Mouse (Mus musculus): ENCODE data around the gene Crocc2. TPM values are rescaled to one million over a fixed set of nuclear protein-coding genes. Genes with fewer than 3 reads are reported as not detected.

The Crocc2 gene
- total and polyA plus RNA-seq, 3 experiments = not detected

DNA sequence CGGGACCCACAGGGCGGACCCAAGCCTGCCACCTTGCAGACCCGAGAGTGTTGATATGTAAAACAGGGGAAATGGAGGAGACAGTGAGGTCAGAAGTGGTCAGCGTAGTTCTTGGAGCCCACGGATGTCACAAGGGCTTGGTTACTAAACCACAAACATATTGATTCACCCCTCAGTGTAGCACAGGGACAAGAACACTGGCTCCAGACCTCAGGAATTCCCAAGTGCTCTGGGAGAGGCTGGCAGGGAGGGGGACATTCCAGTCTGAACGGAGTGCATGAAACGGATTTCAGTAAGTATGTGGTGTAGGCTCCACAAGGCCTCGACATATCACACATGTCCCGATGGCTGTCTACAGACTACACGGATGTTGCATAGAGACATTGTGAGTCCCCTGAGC, 6.6 kb upstream of the Crocc2 start:
- H3K27ac ChIP-seq (ENCODE audit: insufficient read depth, low read depth) = no peak overlapping the region
- TF ChIP-seq HCFC1 (IDR thresholded peaks at IDR 0.05; ENCODE audit: low read depth, low read length) = no peak
- TF ChIP-seq KAT2A (IDR thresholded peaks at IDR 0.05; ENCODE audit: insufficient replicate concordance, low read length) = no peak
- TF ChIP-seq ZMIZ1 (IDR thresholded peaks at IDR 0.05; ENCODE audit: low read depth, low read length) = no peak
- TF ChIP-seq MEF2A (IDR thresholded peaks at IDR 0.05; ENCODE audit: borderline replicate concordance, low read depth, low read length) = no peak
- no peak for TF ChIP-seq USF1 (IDR thresholded peaks at IDR 0.05; ENCODE audit: low read depth, low read length)
- TF ChIP-seq MAZ (IDR thresholded peaks at IDR 0.05; ENCODE audit: low read depth, low read length) = no peak
- no peak for TF ChIP-seq POLR2AphosphoS2 (IDR thresholded peaks at IDR 0.05; ENCODE audit: low read depth, low read length)
- TF ChIP-seq E2F4 (IDR thresholded peaks at IDR 0.05; ENCODE audit: insufficient replicate concordance, low read depth, low read length) = no peak
- no peak for TF ChIP-seq MAX (IDR thresholded peaks at IDR 0.05; ENCODE audit: low read length)
- TF ChIP-seq GABPA (IDR thresholded peaks at IDR 0.05; ENCODE audit: insufficient replicate concordance, low read depth, low read length) = no peak
- no peak for TF ChIP-seq MAFK (IDR thresholded peaks at IDR 0.05; ENCODE audit: insufficient replicate concordance, low read length)
- no peak for TF ChIP-seq MXI1 (IDR thresholded peaks at IDR 0.05; ENCODE audit: low read depth, low read length)
- TF ChIP-seq PAX5 (IDR thresholded peaks at IDR 0.05; ENCODE audit: low read length) = no peak
- no peak for TF ChIP-seq NELFE (IDR thresholded peaks at IDR 0.05; ENCODE audit: low read depth, low read length)
- no peak for TF ChIP-seq BHLHE40 (IDR thresholded peaks at IDR 0.05; ENCODE audit: low read depth, low read length)
- no peak for TF ChIP-seq UBTF (IDR thresholded peaks at IDR 0.05; ENCODE audit: low read depth, low read length)
- TF ChIP-seq ELF1 (IDR thresholded peaks at IDR 0.05; ENCODE audit: low read depth, low read length) = no peak
- TF ChIP-seq IRF4 (IDR thresholded peaks at IDR 0.05; ENCODE audit: low read depth, low read length) = no peak
- no peak for TF ChIP-seq ZKSCAN1 (IDR thresholded peaks at IDR 0.05; ENCODE audit: borderline replicate concordance, low read depth, low read length)
- peaks cover 0 to 6% of the 10 kb centered on the region in 2 experiments; a peak in 1 of 4 replicates for H3K4me1 ChIP-seq (ENCODE audit: control insufficient read depth in 1 of 2, insufficient read depth in 2 of 2)
- H3K4me3 ChIP-seq (replicated peaks in 1 of 3; ENCODE audit: low read depth in 2 of 3, low read length in 2 of 3, poor library complexity in 1 of 3) = no peak overlapping the region
- no peak overlapping the region for H3K4me2 ChIP-seq (ENCODE audit: insufficient read depth, low read depth, poor library complexity, severe bottlenecking)
- H3K79me2 ChIP-seq (replicated peaks; ENCODE audit: control insufficient read depth, extremely low read depth, insufficient read depth, poor library complexity, severe bottlenecking) = no peaks in the 10 kb centered on the region
- no peak for DNase-seq (ENCODE audit: extremely low read depth)
- no peak overlapping the region for H3K9ac ChIP-seq (ENCODE audit: insufficient read depth, low read depth)
- H3K27me3 ChIP-seq (replicated peaks) = peaks cover 95% of the 10 kb centered on the region
- no peaks in the 10 kb centered on the region for H3K36me3 ChIP-seq (replicated peaks in 1 of 2; ENCODE audit: control insufficient read depth in 1 of 2, insufficient read depth in 1 of 2, low read length in 1 of 2)
- dilution Hi-C loops (cut with MboI; ENCODE audit: extremely low pct_ligation_motif_present, extremely low pct_unique_long_range_greater_than_20kb, low sequenced_read_pairs) (no loop called here), in situ Hi-C loops (cut with MboI; ENCODE audit: low pct_ligation_motif_present, low pct_unique_long_range_greater_than_20kb, low sequenced_read_pairs) (no loop called here)
- no peaks in the 10 kb centered on the region for H3K9me3 ChIP-seq (replicated peaks; ENCODE audit: low read length)

DNA sequence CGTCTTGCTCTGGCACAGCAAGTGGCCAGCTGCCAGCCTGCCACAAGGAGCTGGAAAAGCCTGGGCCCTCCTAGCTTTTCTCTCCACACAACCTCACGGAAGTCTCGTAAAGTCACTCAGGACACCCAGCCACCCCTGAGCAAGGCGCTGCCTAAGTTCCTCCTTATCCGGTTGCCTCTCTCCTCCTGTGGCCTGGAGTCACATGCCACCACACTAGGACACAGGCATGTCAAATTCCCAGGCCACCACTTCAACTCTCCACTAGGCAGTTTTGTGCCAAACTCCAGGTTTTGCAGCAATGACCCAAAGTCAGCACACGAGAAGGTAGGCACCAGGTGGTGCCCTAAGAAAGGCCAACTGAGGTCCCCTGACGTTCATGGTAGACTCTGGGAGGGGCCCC, 5.9 kb upstream of the Crocc2 start:
- Histone ChIP-seq H3K27me3 (replicated peaks) (peaks cover 95% of the 10 kb centered on the region), H3K9me3 (replicated peaks; ENCODE audit: low read length) (no peaks in the 10 kb centered on the region), H3K79me2 (replicated peaks; ENCODE audit: control insufficient read depth, extremely low read depth, insufficient read depth, poor library complexity, severe bottlenecking) (no peaks in the 10 kb centered on the region), H3K27ac (ENCODE audit: insufficient read depth, low read depth) (no peak overlapping the region), H3K4me2 (ENCODE audit: insufficient read depth, low read depth, poor library complexity, severe bottlenecking) (no peak overlapping the region), H3K4me1 (ENCODE audit: control insufficient read depth in 1 of 2, insufficient read depth in 2 of 2) (peaks cover 0 to 6% of the 10 kb centered on the region in 2 experiments; a peak in 1 of 4 replicates), H3K9ac (ENCODE audit: insufficient read depth, low read depth) (no peak overlapping the region), H3K4me3 (replicated peaks in 1 of 3; ENCODE audit: low read depth in 2 of 3, low read length in 2 of 3, poor library complexity in 1 of 3) (no peak overlapping the region), H3K36me3 (replicated peaks in 1 of 2; ENCODE audit: control insufficient read depth in 1 of 2, insufficient read depth in 1 of 2, low read length in 1 of 2) (no peaks in the 10 kb centered on the region)
- dilution Hi-C loops (cut with MboI; ENCODE audit: extremely low pct_ligation_motif_present, extremely low pct_unique_long_range_greater_than_20kb, low sequenced_read_pairs) = no loop called here
- in situ Hi-C loops (cut with MboI; ENCODE audit: low pct_ligation_motif_present, low pct_unique_long_range_greater_than_20kb, low sequenced_read_pairs) = no loop called here
- no peak for DNase-seq (ENCODE audit: extremely low read depth)
- TF ChIP-seq BHLHE40 (IDR thresholded peaks at IDR 0.05; ENCODE audit: low read depth, low read length) (no peak), USF2 (conservative IDR thresholded peaks at IDR 0.05; ENCODE audit: low read depth, low read length) (no peak), ZMIZ1 (IDR thresholded peaks at IDR 0.05; ENCODE audit: low read depth, low read length) (no peak), RCOR1 (conservative IDR thresholded peaks at IDR 0.05; ENCODE audit: low read depth, low read length) (no peak), USF1 (IDR thresholded peaks at IDR 0.05; ENCODE audit: low read depth, low read length) (no peak), IRF4 (IDR thresholded peaks at IDR 0.05; ENCODE audit: low read depth, low read length) (no peak), E2F4 (IDR thresholded peaks at IDR 0.05; ENCODE audit: insufficient replicate concordance, low read depth, low read length) (no peak), SMC3 (IDR thresholded peaks at IDR 0.05; ENCODE audit: low read depth, low read length) (no peak)
